Mouse (Mus musculus): ENCODE data around the gene Pcyox1.

The Pcyox1 gene

GRCm38 (mm10) chr6:86403728-86404099 lies 6.8 kb upstream of the Pcyox1 start:
- TF ChIP-seq GATA4 (IDR thresholded peaks at IDR 0.05; ENCODE audit: insufficient replicate concordance, low read length), result no peak

- no peak for TF ChIP-seq GATA4 (IDR thresholded peaks at IDR 0.05; ENCODE audit: insufficient replicate concordance, low read length)
Measured at GRCm38 (mm10) chr6:86402681-86403607, 6.0 kb upstream of the Pcyox1 start.

GRCm38 (mm10) chr6:86400972-86401371 lies 4.0 kb upstream of the Pcyox1 start:
- TF ChIP-seq GATA4 (IDR thresholded peaks at IDR 0.05; ENCODE audit: insufficient replicate concordance, low read length), result no peak

GRCm38 (mm10) chr6:86399995-86400394 lies 3.0 kb upstream of the Pcyox1 start:
- no peak for TF ChIP-seq GATA4 (IDR thresholded peaks at IDR 0.05; ENCODE audit: insufficient replicate concordance, low read length)

DNA sequence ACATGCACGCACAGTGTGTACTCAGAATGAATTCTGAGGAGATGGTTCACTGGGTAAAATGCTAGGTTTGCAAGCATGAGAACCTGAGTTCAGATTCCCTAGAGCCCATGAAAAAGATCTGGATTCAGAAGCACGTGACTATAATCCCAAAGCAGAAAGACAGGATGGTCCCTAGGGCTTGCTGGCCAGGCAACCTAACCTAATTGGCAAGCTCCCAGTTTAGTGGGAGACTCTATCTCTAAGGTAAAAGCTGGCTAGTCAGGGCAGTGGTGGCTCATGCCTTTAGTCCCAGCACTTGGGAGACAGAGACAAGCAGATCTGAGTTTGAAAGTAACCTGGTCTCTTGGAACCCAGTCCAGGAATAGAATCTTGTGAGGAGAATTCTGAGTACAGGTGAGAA lies 2.0 kb upstream of the Pcyox1 start:
- TF ChIP-seq GATA4 (IDR thresholded peaks at IDR 0.05; ENCODE audit: insufficient replicate concordance, low read length), result no peak

- peak; percentile 1; the same call in 1 of the 2 replicates for TF ChIP-seq GATA4 (IDR thresholded peaks at IDR 0.05; ENCODE audit: insufficient replicate concordance, low read length)
Measured at GRCm38 (mm10) chr6:86397257-86397980, 465 bp upstream of the Pcyox1 start.

- TF ChIP-seq GATA4 (IDR thresholded peaks at IDR 0.05; ENCODE audit: insufficient replicate concordance, low read length), result no peak
Measured at GRCm38 (mm10) chr6:86395969-86396368, 985 bp downstream of the Pcyox1 start.

DNA sequence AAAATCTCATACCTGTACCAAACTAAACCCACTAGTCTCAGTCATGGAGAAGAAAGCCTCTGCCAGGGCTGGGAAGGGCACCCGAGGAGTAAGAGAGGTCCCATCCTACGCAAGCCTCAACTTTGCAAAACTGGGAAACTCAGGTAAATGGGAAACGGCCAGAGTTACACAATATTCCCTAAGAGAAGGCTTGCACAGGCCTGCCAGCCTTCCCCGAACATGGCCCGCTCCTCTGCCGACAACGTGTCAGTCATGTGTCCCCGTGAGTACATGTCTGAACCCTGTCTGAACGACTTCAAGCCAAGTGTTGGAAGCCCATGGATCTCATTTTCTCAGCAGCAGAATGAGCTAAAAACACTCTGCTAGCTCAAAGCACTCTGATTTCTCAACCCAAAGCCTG lies 1.9 kb downstream of the Pcyox1 start:
- TF ChIP-seq GATA4 (IDR thresholded peaks at IDR 0.05; ENCODE audit: insufficient replicate concordance, low read length), result no peak

DNA sequence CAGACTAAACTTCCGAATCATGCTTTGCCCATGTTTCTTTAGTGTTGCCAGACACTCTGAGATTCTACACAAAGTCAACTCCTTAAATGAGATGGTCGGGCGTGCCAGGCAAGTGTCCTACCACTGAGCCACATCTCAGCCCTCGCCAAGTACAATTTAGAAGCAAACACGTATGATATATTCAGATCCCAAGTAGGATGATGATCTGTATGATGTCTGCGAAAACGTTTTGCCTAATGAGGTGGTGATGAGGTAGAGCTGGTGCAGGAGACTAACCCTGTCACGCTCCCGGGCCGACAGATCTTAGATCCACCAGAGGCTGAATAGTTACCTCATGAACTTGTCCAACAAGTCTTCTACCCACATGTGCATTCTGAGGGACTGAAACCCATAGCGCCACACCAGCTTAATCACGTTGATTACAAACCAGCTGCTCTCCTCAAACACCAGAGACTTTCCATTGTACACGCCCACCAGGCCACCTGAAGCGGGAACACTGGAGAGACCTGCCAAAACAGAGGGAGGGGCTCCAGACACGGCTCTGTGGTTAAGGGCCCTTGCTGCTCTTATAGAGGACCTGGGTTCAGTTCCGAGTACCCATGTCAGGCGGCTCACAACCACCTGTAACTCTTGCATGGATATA lies 2.8 kb downstream of the Pcyox1 start:
- no peak for TF ChIP-seq GATA4 (IDR thresholded peaks at IDR 0.05; ENCODE audit: insufficient replicate concordance, low read length)

GRCm38 (mm10) chr6:86393187-86393586 lies 3.8 kb downstream of the Pcyox1 start:
- no peak for TF ChIP-seq GATA4 (IDR thresholded peaks at IDR 0.05; ENCODE audit: insufficient replicate concordance, low read length)

- no peak for TF ChIP-seq GATA4 (IDR thresholded peaks at IDR 0.05; ENCODE audit: insufficient replicate concordance, low read length)
Measured at GRCm38 (mm10) chr6:86391326-86391725, 5.6 kb downstream of the Pcyox1 start.

DNA sequence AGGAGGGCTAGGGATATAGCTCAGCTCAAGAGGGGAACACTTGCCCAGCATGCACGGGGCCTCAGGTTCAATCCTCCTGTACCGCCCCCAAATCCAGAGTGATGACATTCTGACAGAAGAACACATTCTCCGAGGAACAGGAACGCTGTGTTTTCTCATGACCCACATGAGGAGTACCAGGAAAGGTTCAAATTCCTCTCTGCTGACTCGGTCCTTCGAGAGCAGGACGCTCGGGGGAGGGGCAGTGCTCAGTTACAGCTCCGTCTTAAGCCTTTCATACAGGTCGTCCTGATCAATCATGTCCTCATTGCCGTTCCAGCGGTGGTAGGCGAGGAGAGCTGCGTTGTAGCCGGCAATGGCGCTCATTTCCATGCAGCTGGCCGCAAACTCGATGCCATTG lies 8.5 kb downstream of the Pcyox1 start:
- TF ChIP-seq GATA4 (IDR thresholded peaks at IDR 0.05; ENCODE audit: insufficient replicate concordance, low read length), result no peak

GRCm38 (mm10) chr6:86387313-86387712 lies 9.6 kb downstream of the Pcyox1 start:
- TF ChIP-seq GATA4 (IDR thresholded peaks at IDR 0.05; ENCODE audit: insufficient replicate concordance, low read length), result no peak

- TF ChIP-seq GATA4 (IDR thresholded peaks at IDR 0.05; ENCODE audit: insufficient replicate concordance, low read length), result no peak
Measured at GRCm38 (mm10) chr6:86385362-86386104, 11.4 kb downstream of the Pcyox1 start.

DNA sequence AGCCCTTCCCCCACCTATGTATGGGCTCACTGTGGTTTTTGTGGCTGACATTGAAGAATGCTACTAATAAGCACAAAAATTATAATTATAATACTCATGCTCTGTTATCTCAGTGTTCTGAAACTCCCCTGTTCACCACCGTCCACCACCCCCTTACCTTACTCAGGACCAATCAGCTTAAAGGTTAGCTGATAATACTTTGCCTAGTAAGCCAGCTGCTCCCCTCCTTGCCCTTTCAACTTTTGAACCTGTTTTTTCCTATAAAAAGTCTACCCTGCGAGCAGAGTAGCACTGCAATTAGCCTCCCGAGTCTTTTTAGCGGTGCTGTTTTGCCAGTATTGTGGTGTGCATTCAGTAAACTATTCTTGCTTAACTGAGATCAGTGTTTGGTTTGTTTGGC lies 12.3 kb downstream of the Pcyox1 start:
- TF ChIP-seq GATA4 (IDR thresholded peaks at IDR 0.05; ENCODE audit: insufficient replicate concordance, low read length), result peak; percentile 38; the same call in 1 of the 2 replicates

All from liver, adult (tissue).